Mouse (Mus musculus) megakaryocyte progenitor cell, adult 5-6 weeks (primary cell): ENCODE results near the gene Gm3264. TPM values are rescaled to one million over a fixed set of nuclear protein-coding genes. Genes with fewer than 3 reads are reported as not detected.
"Not testable (repeated sequence)": the region's sequence is repeated elsewhere in the genome, so short reads cannot be mapped to it uniquely, and the experiment has no call there.

Source experiments
- ATAC-seq: replicated peaks from 2 replicates; pipeline ENCODE4 v1.8.0; 2016; ENCODE audit warnings: mild to moderate bottlenecking, moderate TSS enrichment, inconsistent platforms; ENCODE audit not compliant: poor library complexity
- total RNA-seq, 2 experiments: library from RNA; stranded (forward) in 1 of 2; stranded (reverse) in 1 of 2; fragments of 157-497, 149-512 nt in 1 of 2; fragments of 200-1000 nt in 1 of 2; gene quantifications; 2 replicates each; pipeline versions ENCODE4 v1.2.3 to v1.2.4; 2015 to 2017

Gene Gm3264
- total RNA-seq (2015): not detected in 2 replicates
- total RNA-seq (2017): not detected in 2 replicates

DNA sequence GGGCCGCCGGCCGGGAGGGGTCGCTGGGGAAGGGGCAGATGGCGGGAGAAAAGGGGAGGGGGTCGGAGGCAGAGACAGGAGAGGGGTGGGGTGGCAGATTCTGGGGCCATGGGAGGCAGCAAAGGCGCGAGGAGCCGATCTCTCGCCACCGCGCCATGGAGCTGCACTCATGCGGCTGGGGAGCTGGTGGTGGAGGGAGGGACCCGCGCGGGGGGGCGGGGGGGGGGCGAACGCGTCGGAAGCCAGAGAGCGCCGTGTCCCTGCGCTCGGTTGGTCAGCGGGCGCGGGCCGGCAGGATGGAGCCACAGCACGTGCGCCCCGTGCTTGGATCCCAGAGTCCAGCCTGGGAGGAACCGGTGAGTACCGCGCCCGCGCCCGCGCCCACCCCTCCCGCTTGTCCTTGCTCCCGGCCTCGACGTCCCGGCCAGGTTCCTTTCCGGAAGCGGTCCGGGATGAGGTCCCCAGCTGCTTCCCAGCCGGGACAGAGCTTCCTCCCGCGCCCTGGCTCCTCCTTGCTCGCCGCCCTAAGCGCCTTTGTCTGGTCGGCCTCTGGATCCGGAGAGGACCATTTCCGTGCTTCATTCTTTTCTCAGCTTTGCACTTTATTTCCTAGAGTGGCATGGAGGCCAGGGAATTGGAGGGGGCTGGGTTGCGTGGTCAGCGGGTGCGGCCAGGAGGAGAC, at the start of gene Gm3264:
Gene Gm3264 (plus strand): TSS at position 278 of the 682 bp plus-strand sequence.
- ATAC-seq: not testable (repeated sequence)

DNA sequence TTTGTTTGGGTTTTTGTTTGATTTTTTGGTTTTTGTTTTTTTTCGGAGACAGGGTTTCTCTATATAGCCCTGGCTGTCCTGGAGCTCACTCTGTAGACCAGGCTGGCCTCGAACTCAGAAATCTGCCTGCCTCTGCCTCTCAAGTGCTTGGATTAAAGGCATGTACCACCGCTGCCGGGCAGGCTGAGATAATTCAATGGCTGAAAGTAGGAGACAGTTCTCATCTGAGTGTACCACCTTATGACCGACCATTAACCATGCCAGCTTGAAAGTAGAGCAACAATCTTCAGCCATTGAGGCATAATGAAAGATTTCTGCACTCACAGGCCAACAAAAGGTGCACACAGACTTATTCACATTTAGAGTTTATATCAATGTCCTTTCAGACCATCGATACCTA, 49.0 kb upstream of the Gm3264 start:
- ATAC-seq: not testable (repeated sequence)

- ATAC-seq: not testable (repeated sequence)
Measured at GRCm38 (mm10) chr14:4821950-4822349, 33.4 kb upstream of the Gm3264 start.

DNA sequence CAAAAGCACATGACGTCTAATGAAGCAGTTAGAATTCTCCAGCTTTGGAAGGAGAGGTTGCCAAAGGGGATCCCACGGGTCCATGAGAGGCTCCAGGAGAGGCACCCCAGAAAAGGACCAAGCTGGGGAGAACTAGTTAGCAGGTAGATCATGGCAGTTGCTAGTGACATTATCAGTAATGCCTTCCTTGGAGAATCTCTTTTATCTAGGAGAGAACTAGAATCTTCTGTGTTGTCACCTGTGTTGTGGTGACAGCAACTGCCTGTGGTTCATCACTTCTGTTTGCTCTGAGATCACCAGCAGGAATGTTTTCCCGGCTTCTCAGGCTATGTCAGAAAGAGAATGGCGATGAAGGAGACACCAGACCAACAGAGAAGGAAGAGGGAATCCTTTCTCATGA, 17.6 kb upstream of the Gm3264 start, which contains the start of gene Gm3269:
Gene Gm3269 (plus strand): TSS at position 301 of the 400 bp plus-strand sequence.
- ATAC-seq: not testable (repeated sequence)

DNA sequence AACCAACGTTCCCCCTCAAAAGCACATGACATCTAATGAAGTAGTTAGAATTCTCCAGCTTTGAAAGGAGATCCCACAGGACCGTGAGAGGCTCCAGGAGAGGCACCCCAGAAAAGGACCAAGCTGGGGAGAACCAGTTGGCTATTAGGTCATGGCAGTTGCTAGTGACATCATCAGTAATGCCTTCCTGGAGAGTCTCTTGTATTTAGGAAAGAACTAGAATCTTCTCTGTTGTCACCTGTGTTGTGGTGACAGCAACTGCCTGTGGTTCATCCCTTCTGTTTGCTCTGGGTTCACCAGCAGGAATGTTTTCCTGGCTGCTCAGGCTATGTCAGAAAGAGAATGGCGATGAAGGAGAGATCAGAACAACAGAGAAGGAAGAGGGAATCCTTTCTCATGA, 36.7 kb downstream of the Gm3264 start, which contains the start of gene Gm3278:
Gene Gm3278 (plus strand): TSS at position 301 of the 400 bp plus-strand sequence.
- ATAC-seq: not testable (repeated sequence)

Other genes starting within 250 kb of the Gm3264 start
- not detected in 2 replicates for gene Gm8159, start 223.2 kb upstream of the Gm3264 start, total RNA-seq (2015)
- gene Gm8159, start 223.2 kb upstream of the Gm3264 start, total RNA-seq (2017): not detected in 2 replicates
- gene Gm3239, start 191.4 kb upstream of the Gm3264 start, total RNA-seq (2015): not detected in 2 replicates
- not detected in 2 replicates for gene Gm3239, start 191.4 kb upstream of the Gm3264 start, total RNA-seq (2017)
- not detected in 2 replicates for gene Gm7876, start 146.3 kb upstream of the Gm3264 start, total RNA-seq (2015)
- not detected in 2 replicates for gene Gm7876, start 146.3 kb upstream of the Gm3264 start, total RNA-seq (2017)
- gene Gm3252, start 128.8 kb upstream of the Gm3264 start, total RNA-seq (2015): not detected in 2 replicates
- not detected in 2 replicates for gene Gm3252, start 128.8 kb upstream of the Gm3264 start, total RNA-seq (2017)
- not detected in 2 replicates for gene Gm9602, start 79.2 kb upstream of the Gm3264 start, total RNA-seq (2015)
- gene Gm9602, start 79.2 kb upstream of the Gm3264 start, total RNA-seq (2017): not detected in 2 replicates
- gene Gm3269, start 17.5 kb upstream of the Gm3264 start, total RNA-seq (2015): not detected in 2 replicates
- gene Gm3269, start 17.5 kb upstream of the Gm3264 start, total RNA-seq (2017): not detected in 2 replicates
- not detected in 2 replicates for gene Gm3278, start 36.8 kb downstream of the Gm3264 start, total RNA-seq (2015)
- not detected in 2 replicates for gene Gm3278, start 36.8 kb downstream of the Gm3264 start, total RNA-seq (2017)
- gene Gm8297, start 128.4 kb downstream of the Gm3264 start, total RNA-seq (2015): not detected in 2 replicates
- not detected in 2 replicates for gene Gm8297, start 128.4 kb downstream of the Gm3264 start, total RNA-seq (2017)
- not detected in 2 replicates for gene Gm3298, start 160.3 kb downstream of the Gm3264 start, total RNA-seq (2015)
- gene Gm3298, start 160.3 kb downstream of the Gm3264 start, total RNA-seq (2017): not detected in 2 replicates
- gene 4930555G01Rik, start 195.1 kb downstream of the Gm3264 start, total RNA-seq (2015): not detected in 2 replicates
- gene 4930555G01Rik, start 195.1 kb downstream of the Gm3264 start, total RNA-seq (2017): not detected in 2 replicates
- gene Gm8281, start 215.5 kb downstream of the Gm3264 start, total RNA-seq (2015): 0.25 TPM in 1 of 2 replicates, not detected in the other
- gene Gm8281, start 215.5 kb downstream of the Gm3264 start, total RNA-seq (2017): not detected in 2 replicates